Mouse (Mus musculus) right cerebral cortex, postnatal 25 days (tissue): ENCODE data around the gene Socs5.

Experiments
- DNase-seq: peaks from one replicate; pipeline ENCODE4 v3.0.0; 2022

Gene Socs5

DNA sequence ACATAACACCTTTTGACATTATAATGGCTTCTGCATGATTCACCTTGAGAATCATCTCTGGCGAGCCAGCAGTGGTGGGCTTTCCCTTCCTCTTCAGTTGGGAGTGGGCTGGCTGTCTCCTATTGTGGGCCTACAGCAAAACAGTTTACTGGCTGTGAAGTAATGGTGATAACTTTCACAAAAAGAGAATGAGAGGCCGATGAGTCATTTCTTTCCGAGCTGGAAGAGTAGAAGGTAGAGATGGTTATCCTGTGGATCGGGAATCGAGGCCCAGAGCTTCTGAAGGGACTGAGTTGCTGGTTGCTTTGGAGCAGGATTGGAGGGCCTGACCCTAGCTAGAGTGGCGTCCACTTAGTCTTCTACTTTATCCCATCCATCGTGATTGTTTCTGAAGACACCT, 2.0 kb downstream of the Socs5 start:
- DNase-seq, result no peak

DNA sequence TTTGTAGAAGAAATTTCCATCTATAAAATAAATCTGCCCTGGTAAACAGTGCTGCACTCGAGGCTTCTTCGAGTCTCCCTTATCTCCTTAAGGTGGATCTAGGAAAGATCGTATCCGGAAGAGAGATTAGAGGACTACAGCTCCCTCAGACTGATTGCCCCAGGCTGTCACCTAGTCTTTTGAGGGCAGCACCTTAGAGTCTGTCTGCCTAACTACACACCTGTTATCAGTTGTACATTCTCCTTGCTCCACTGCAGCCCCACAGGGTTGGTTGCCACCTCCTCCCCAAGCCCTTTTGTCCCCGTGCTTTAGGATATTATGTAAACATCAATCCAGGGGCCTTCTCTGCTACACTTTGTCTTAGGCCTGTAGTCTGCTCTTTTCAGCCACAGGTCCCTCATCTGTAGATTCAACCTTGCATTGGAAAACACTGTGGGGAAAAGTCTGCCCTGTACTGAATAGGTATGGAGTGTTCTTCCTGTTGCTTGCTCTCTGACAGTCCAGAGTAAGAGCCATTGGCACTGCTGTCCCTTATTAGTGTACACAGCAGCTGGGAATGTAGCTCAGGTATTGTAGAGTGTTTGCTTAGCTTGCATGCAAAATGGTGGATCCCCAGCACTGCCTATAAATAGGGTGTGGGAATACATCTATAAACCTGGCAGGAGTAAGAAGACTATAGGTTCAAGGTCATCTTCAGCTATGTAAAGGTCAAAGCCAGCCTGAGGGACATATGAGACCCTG, 5.5 kb downstream of the Socs5 start:
- DNase-seq, result no peak

GRCm38 (mm10) chr17:87115615-87116014, 8.1 kb downstream of the Socs5 start:
- DNase-seq, result no peak

GRCm38 (mm10) chr17:87118966-87119526, 11.6 kb downstream of the Socs5 start:
- no peak for DNase-seq

GRCm38 (mm10) chr17:87125344-87125743, 17.9 kb downstream of the Socs5 start:
- no peak for DNase-seq

GRCm38 (mm10) chr17:87132258-87132657, 24.8 kb downstream of the Socs5 start:
- no peak for DNase-seq

GRCm38 (mm10) chr17:87133823-87134222, 26.3 kb downstream of the Socs5 start:
- no peak for DNase-seq

GRCm38 (mm10) chr17:87134631-87135030, 27.2 kb downstream of the Socs5 start:
- DNase-seq, result no peak

GRCm38 (mm10) chr17:87135741-87136140, 28.3 kb downstream of the Socs5 start:
- no peak for DNase-seq

DNA sequence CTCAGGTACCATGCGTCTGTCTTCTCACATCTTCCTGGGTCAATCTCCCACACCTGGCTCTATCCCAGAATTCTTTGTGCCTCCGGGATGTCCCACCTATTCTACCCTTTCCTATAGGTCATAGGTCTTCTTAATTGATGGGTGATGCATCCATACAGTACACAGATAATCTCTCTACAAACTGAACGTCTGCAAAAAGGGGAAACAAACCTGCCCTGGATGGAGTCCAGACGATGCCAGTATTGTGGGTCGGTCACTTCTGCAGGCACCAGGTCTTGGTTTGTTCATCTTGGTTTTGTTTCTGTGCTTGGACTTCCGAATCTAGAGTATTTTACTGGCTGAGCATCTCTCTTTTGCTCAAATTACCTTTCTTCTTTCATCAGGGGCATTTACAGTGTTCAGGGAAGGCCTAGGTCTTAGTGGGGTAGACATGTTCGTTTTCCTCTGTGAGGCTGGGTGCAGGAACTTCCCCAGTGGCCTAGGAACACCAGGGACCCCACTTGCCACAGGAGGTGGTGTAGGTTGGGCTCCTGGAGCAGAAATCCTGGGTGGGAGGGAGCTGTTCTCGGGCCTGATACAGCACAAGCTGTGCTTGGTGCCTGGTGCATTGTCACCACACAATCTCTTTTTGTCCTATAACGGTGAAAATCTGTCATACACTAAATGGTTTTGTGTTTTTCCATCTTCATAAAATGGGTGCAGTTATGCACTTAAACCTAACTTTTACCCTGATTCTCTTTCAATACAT, 33.9 kb downstream of the Socs5 start:
- DNase-seq, result no peak

GRCm38 (mm10) chr17:87142271-87142670, 34.8 kb downstream of the Socs5 start:
- no peak for DNase-seq

- DNase-seq, result no peak
Observed at GRCm38 (mm10) chr17:87143186-87143585, 35.7 kb downstream of the Socs5 start.

DNA sequence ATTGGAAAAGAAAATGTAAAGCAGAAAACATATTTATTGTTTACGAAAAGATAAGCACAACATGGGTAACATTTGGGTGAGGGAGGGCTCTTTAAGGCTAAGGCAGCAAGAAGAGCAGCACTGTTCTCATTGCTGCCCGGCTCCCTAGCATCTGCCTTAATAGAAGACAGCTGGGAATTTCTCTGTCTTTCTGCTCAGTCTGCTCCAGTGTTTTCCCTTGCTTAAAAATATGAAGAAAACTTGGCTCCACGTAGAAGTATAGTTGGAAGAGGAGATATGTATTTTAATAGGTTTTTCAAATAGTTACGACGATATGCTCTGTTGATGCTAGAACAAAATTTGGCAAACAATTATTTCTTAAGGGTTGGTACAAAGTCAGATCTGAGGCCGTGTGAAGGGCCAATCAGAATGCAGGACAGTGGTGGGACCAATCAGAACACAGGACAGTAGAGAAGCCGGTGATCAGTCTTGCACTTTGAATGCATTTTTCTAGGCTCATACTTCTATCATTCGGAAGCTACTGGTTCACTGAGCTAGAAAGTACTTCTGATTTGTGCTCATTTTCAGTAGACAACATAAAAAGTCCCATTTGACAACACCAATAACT, 39.0 kb downstream of the Socs5 start:
- DNase-seq, result no peak

- no peak for DNase-seq
Observed at GRCm38 (mm10) chr17:87149762-87150161, 42.3 kb downstream of the Socs5 start.

- no peak for DNase-seq
Observed at GRCm38 (mm10) chr17:87152984-87153383, 45.5 kb downstream of the Socs5 start.

GRCm38 (mm10) chr17:87155664-87156063, 48.2 kb downstream of the Socs5 start:
- no peak for DNase-seq

- no peak for DNase-seq
Observed at GRCm38 (mm10) chr17:87157739-87158138, 50.3 kb downstream of the Socs5 start.

DNA sequence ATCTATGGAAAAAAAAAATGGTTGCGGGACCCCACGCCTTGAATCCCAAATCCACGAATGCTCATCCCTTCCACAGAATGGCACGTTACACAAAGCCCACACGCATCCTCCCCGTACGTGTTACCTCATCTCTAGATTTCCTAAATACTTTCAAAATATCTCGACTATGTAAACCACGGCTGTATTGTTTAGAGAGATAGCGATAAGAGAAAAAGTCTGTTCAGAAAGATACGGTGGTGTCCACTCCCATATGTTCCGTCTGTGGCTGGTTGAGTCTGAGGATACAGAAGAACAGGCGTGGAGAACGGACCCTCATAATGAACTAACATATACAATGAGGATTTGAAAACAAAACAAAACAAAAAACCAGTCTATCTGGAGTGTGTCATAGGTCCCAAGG, 51.1 kb downstream of the Socs5 start:
- no peak for DNase-seq

DNA sequence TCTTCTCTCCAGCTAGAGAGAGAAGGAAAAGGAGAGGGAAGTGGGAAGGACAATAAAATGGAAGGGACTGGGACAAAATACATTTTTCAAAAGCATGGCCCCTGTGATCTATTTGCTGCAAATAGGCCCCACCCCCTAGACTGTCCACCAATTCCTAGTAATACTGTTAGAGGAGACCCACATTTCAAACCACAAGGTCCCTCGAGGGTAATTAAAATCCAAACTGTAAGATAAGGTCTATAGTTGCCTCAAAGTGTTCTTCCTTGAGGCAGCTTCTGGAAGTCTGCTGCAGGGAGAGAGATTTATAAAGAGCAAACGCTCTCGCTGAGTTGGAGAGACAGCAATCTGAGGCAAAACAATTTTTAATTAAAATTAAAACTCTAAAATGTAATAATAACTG, 52.8 kb downstream of the Socs5 start:
- DNase-seq, result no peak

GRCm38 (mm10) chr17:87164312-87164922, 56.9 kb downstream of the Socs5 start:
- no peak for DNase-seq

DNA sequence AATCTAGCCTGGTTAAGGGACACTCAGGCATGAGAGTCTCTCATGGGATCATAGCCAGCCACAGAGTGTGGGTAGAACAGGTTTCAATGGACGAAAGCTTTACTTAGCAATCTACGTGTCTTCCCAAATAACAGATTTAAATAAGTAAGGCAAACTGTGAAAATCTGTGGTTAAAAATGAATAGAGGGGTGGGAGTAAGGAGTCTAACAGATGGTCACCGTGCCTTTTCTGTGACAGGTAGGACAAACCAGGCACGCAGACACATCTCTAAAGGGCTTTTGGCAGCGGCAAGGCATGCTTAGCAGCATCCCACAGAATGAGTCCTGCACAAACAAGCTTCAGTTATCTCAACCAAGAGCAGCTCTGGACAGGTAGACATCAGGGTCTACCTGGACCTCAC, 59.9 kb downstream of the Socs5 start:
- DNase-seq, result peak; percentile 30

- DNase-seq, result no peak
Observed at GRCm38 (mm10) chr17:87169076-87169475, 61.6 kb downstream of the Socs5 start.

DNA sequence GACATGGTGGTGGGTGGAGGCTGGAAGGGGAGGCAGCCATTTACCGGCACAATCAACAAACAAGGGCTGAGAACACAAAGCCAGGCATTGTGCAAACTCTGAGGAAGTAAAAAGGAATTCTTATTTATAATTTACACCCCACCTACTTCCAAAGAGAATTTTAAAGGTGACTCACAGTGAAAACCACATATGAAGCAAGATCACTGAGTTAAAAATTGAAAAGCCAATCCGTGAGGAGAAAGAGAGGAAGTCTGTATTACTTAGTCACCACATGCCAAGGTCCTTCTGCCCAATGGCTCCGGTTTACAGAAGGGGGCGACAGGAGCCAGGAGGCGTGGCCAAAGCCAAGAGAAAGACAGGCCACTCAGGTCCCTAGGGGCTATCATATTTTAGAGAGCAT, 62.9 kb downstream of the Socs5 start:
- no peak for DNase-seq
